Mouse (Mus musculus): ENCODE data around the gene C77080.

C77080 gene

DNA sequence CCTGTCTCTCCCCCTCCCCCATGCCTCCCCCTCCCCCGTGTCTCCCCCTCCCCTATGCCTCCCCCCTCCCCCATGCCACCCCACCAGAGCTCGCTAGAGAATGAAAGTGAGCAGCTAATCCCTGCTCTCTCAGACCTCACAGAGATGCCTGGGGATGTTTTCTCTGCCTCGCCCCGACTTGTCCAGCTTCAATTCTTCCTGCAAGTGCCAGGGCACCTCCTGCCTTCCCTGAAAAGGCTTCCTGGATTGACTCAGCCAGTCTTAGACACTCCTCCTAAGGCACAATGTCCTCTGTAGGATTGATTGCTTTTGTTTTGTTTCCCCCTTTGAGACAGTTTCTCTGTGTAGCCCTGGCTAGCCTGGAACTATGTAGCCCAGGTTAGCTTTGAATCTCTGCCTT, at the start of gene C77080:
Gene C77080, minus strand, starts transcription at position 209 of the 400 bp plus-strand sequence.
- no peak for DNase-seq

DNA sequence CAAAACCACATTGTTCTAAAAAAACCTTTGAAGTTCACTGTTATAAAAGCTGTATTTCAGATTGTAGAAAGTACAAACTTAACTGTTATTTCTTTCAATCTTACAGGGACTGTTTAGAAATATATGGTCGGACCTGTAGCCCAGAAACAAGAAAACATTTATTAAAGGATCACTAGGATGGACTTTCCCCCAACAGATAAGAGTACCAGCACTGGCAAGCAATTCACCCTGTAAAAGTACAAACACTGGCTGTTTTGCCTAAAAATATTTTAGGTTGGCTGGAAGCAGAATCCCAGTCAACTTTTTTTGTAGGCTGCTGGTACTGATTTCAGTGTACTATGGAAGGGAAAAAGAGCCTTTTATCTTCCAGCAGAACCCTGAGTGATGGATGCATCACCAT, 46.7 kb upstream of the C77080 start:
- no peak for DNase-seq

DNA sequence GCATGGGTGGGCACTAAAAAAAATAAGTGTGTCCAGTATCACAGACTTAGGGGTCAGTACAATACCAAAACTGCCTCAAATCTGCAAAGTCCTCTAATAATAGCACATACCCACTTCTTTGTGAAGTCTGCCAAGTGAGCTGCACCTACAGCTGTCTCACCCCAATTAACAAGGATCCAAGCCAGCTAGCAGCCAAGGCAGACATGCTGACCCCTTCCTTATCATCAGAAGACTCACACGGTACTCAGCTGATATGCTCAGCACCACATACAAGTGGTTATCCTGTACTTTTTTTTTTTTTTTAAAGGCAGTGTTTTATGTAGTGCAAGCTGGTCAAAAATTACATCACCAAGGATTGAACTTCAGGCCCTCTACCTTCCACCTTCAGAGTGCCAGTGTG, 43.1 kb upstream of the C77080 start:
- DNase-seq: no peak

DNA sequence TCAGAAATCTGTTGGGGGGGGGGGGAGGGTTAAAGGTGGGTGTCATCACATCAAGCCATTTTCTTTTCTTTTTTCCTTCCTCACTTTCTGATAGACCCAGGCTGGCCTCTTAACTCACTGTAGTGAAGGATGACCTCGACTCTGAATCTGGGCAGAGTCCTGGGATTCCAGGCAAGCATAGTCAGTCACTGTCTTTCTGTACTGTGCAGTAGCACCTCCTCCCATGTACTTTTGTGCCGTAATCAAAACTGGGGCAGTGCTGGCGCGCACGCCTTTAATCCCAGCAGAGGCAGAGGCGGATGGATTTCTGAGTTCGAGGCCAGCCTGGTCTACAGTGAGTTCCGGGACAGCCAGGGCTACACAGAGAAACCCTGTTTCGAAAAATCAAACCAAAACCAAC, 42.6 kb upstream of the C77080 start:
- DNase-seq: no peak

DNA sequence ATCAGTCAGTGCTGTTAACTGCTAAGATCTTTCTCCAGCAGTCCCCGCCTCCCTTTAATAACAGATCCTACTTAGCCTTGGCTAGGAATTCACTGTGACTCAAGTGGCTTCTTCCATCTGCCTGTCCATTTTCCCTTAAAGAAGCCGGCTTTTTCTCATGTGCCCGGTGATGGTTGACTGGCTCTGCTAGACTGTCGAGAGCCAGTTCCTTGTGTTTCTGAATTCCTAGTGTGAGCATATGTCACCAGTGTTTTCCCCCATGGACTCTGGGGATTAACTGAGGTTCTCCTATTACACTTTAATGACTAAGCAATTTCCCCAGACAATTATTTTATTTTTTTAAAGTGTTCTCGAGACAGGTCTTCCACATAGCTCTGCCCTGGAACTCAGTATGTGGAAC, 42.2 kb upstream of the C77080 start:
- DNase-seq: no peak

DNA sequence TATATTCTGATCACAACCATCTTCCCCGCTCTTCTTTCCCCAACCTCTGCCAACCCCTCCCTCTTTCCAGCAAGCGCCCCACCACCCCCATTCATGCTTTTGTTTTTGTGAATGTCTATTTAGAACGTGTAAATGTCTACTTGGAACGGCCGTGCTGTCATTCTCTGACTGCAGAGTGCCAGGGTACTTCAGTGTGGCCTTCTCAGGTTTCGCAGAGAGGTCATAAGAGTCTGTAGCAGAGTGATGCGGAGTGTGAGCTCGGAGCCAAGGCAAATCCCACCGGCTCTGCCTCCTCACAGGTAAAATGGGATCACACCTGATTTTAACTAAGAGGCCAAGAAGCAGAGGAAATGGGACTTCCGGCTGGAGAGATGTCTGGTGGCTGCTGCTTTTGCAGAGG, 37.9 kb upstream of the C77080 start:
- DNase-seq: no peak

DNA sequence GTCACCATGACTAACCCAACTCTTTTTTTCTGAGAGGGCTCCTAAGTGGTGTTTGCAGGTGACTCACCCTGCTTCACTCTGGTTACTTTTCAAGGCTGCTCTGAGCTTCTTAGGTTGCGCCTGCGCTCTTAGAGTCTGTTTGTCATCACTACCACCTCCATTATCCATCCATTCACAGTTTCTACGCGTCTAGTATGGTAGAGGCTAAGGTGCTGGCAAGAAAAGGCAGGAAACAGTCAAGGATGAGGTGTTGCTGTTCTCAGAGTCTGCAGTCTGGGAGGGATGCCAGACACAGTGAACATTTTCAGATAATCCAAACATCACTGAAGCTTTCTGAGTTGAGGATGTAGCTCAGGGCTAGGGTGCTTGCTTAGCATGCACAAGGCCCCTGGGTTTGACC, 36.5 kb upstream of the C77080 start:
- no peak for DNase-seq

DNA sequence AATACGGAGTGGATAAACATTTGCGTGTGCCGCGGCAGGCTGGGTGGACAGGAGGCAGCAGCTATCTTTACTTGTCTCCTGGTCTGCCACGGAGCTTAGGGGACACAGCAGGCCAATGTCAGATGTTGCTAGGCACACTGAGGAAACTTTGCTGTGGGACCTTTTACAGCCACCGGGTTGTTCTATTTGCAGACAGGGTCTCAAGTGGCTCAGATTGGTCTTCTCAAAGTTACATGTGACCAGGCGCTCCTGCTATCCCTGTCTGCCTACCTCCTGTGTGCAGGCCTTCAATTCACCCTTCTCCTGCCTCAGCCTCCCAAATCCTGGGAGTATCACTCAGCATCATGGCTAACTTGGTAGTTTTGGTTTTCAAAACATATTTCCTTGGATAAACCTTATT, 34.9 kb upstream of the C77080 start:
- DNase-seq: no peak

DNA sequence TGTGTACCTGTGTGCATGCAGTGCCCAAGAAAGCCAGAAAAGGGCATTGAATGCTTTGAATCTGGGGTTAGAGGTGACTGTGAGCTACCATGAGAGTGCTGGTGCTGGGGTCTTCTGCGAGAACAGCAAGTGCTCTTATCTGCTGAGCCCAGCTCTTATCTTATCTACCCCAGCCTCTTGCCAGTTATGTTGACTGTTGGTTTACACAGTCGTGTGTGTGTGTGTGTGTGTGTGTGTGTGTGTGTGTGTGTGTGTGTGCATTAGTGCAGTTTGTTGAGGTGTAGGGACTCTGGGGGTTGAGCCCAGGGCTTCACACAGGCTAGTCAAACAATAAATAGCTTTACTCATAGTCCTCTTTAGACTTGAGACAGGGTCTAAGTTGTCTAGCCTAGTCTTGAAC, 34.0 kb upstream of the C77080 start:
- DNase-seq: no peak

DNA sequence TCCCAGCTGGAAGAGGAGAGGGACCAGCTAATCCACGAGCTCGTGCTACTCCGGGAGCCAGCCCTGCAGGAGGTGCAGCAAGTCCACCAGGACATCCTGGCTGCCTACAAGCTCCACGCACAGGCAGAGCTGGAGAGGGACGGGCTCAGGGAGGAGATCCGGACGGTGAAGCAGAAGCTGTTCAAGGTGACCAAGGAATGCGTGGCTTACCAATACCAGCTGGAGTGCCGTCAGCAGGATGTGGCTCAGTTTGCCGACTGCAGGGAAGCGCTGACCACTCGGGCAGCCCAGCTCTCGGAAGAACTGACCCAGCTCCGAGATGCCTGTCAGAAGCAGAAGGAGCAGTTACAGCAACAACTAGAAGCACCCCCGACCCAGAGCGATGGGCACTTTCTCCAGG, 32.5 kb upstream of the C77080 start:
- no peak for DNase-seq

DNA sequence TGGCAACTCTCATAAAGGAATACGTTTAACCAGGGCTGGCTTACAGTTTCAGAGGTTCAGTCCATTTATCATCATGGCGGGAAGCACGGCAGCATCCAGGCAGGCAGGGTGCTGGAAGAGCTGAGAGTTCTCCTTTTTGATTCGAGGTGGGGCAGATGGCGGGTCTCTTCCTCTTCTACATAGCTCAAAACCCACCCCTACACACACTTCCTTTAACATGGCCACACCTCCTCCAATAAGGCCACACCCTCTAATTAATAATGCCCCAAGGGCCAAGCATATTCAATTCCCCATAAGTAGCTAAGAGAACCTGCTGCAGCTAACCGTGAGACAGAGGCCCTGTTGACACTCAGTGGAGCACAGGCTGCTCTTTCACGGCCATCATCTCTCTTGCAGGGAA, 31.6 kb upstream of the C77080 start:
- no peak for DNase-seq

DNA sequence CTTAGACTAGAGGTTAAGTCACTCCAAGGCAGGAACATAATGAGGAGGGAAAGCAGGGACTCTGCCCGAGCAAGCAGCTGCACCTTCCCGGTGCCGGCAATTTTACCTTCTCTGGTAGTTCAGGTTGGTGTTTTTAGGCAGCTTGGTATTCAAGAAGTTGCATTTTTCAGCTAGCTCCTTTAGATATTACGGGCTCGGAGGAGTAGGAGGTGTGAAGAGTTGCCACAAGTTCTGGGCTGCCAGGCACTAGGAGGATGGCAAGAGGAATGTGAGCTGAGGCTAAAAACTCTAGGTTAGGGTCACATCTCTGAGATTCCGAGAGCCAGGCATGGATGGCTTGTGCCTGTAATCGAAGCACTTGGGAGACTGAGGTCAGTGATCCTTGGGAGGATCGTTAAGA, 28.5 kb upstream of the C77080 start:
- no peak for DNase-seq

DNA sequence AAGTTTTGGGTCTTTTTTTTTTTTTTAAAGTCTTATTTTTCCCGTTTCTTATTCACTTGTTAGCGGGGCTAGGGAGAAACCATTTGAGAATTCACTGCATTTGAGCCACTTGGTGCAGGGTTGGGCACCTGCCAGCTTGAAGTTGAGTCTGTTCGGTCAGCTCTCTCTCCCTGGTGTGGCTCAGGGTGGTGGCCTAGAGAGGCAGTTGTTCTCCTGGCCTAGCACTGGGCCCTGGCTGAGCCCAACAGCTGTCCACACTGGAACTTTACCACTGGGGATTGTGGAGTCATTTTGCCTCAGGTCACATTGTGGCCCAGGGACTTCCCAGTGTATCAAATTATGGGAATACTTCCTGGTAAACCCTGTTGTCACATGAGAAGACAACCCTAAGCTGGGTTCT, 26.9 kb upstream of the C77080 start:
- no peak for DNase-seq

DNA sequence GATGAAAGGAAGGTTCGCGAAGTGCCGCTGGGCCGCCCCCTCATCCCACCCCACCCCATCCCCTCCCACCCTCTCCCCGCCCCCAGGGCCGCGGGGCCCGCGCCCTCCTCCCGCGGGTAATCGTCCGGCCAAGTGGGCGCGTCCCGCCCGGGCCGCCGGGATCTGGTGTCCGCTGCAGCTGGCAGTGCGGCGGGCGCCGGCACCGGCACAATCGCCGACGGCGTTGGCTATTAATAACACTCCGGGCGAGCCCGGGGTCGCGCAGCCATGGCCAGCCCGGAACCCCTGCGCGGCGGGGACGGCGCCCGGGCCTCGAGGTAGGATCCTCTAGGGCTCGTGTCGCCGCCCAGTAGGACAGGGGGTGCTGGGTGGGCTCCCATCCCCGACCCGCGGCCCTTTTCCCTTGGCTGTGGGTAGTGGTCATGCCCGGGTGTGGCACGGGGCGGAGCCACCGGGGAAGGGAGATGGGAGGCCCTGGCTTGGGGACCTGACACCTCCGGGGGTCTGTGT, 26.3 kb upstream of the C77080 start, which contains the start of gene Sync:
Gene Sync, plus strand, starts transcription at position 146 of the 510 bp plus-strand sequence.
- DNase-seq: peak in 1 of 2 experiments; percentile 4

DNA sequence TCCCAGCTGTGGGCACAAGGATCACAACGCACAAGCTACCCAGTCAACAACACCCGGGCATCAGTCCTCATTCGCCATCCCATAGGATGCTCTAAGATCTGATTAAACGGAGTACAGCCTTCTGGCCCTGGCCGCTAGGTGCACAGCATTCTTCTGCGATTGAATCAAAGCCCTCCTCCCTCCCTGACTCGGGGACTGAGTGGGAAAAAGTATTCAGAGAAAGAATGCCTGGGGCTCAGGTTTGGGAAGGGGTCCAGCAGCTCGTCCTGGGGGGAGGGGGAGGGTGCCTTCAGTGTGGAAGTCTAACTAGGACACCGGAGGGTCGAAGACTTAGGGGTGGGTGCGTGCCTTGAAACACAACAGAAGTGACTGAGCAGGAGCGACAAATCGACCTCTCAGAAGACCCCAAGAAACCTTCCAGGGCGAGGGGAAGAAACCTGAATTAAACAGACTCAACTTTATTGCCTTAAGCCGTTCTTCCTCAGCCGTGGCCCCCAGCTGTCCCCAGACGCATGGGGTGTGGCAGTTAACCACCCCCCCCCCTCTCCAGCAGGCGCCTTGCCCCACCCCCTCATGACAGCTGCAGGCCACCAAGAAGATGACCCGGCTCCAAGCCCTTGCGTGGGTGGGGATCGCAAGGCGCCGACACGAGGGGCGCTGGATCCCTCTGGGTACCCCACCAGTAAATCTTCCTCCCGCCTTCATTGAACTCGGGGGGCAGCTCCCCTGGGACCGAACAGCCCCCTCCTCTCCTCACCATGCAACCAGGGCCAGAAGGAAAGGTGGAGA, 25.7 kb upstream of the C77080 start:
- DNase-seq: no peak

DNA sequence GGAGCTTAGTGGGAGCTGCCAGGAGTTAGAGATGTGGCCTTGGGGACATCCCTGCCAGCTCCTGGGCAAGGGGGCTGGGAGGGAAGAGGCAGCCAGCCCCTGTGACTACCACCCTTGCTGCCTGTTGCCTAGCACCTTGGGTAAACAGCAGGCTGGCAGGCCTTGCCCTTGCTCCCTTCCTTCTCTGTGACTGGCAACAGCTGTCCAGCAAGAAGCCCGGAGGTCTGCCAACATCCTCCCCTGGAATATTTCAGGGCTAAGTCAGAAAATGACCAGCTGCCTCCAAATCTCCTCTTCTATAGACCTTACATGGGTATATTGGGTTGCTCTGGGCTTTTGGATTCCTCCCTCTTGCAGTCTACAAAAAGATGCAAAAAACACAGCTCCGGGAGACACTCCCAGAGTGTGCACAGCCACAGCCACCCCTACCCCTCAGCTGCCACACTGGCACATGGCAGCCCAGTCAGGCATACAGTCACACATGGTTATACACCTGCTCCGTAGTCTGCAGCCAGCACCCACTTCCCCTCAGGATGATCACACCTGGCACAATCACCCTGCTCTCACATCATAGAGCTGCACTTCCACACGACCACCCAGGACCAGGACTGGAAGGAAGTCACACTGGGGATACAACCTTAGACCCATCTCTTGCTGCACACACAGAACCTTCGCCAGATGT, 24.9 kb upstream of the C77080 start:
- no peak for DNase-seq

DNA sequence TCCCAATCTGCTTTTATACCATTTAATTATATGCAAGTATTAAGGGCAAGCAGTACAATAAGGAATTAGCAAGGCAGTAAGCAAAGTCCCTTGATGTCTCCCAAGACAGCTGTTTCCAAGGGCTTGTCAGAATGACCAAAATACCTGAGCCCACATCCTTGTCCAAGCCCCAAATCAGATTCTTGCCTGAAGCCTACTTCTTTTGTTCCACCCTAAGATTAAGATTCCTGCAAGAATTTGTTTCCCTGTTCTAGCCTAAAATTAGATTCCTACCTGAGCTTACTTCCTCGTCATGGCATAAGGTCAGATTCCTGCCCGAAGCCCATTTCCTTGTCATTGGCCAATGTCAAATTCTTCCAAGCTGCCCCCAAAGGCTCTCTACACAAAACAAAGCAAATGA, 23.5 kb upstream of the C77080 start:
- no peak for DNase-seq

DNA sequence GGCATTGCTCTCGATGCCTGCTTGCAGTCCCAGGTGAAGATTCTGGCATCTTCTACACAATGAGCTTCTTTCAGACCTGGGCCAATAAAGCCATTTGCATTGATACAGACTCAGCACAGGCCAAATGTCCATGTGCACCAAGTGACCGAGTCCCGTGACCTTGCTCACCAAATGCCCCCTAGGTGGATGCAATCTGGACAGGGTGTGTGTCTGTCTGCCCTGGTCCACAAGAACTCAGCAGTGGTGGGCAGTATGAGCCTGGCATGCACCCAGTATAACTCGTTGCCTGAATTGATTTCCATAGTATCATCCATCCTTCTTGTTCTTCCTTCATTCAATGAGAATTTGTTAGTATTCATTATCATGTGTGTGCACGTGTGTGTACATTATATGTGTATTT, 22.0 kb upstream of the C77080 start:
- no peak for DNase-seq

DNA sequence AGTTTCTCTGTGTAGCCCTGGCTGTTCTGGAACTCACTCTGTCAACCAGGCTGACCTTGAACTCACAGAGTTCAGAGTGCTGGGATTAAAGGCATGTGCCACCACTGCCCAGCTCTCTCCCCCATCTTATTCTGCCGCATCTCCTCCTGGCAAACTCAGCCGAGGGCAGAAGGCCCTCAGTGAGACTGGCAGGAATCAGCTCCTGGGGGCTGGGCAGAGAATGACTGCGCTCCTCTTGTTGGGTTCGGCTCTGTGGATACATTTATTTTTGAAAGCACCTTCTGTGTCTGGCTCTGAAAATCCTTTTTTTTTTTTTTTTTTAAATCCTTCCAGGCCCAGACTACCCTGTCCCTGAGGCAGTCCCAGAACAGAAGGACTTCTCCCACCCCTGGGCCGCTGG, 21.6 kb upstream of the C77080 start:
- no peak for DNase-seq

DNA sequence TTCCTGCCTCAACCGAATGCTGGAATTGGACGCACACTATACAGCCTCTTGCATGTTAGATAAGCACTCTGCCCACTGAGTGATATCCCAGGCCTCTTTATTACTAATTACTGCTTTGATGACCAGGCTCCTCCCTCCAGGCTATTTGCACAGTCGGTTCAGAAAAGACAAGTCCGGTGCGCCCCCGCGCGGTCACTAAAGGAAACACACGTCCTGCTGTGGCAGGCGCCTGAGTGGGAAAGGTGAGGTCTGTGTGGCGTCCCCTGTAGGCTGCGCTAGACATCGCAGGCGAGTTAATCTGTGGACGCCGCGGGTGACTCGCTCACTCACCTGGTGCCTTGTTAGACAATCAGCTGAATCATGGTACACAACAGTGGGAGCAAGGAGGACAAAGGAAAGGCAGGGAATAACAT, 15.3 kb upstream of the C77080 start:
- peak; percentile 79 to 93 for DNase-seq

DNA sequence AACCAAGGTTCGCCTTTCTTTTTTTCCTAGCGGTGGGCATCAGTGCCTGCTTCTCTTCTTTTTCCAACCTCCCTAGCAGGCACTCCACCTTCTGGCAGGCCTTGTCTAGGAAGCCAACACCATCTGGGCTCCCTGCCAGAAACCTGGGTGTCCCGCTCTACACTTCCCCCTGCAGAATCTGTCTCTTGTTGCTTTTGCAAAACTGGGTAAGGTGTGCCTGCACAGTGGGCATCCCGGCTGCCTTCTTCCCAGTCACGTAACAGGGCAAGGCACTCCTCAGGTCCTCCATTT, 11.5 kb upstream of the C77080 start:
- DNase-seq: no peak

DNA sequence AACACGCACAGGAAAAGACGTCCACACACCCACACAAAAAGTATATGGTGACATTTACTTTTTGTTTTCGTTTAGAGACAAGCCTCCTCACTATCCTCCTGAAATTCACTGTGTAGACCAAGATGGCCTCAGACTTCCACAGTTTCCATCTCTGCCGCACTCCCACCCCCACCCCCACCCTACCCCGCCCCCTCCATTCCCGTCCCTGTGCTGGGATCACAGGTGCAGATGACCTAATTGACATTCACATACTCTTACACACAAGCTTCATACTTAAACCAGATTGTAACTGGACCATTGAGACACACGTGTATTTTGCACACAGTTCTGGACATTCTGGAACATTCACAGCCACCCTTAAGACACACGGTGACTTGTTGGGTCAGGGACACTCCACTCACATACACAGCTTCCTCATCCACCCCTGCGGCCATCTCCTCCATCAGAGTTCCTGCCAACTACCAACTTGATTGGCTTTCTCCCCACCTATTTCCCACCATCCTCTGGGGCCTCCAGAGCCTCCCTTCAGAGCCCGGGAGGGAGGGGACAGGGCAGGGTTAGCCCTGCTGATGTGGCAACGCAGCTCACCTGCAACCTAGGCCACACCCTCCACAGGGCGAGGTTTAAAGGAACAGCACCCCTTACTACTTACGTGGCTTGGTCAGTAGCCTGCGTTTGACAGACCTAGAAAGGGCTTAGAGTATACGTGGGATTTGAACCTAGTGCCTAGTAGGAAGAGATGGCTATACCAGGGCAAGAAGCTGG, 11.0 kb upstream of the C77080 start:
- no peak for DNase-seq

DNA sequence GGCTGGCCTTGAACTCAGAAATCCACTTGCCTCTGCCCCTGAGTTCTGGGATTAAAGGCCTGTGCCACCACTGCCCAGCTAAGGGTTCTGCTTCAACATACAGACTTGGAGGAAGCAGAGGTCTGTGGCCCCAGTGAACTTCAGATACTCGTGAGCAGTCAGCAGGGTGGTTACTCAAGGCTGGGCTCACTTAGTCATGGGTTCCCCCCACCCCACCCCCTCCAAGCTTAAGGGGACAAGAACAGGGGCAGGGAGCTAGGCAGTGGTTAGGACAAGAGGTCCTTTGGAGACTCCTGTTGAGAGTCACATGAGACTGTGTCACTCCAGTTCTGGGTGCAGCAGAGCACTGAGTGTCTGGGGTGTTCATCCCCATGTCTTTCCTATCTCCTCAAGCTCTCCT, 7.5 kb upstream of the C77080 start:
- no peak for DNase-seq

DNA sequence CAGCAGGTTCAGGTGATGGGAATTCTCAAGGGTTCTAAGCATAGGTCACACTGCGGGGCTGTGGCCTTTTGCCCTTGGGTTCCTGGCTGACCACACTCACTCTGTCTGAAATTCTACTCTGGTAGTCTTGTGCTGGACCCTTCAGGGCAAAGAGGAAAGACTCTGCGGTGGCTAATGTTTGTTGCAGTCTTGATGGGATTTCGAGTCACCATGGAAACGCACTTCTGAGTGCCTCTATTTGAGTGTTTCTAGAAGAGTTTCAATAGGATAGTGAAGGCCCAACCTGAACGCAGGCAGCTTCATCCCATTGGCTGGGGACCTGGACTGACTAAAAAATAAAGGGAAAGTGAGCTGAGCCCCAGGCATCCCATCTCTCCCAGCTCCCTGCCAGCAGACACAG, 5.6 kb upstream of the C77080 start:
- DNase-seq: no peak
